Mouse (Mus musculus) cerebellum, adult 8-10 months (tissue): Measurements from ENCODE around the gene Ugt3a1.
"Not testable (repeated sequence)": the region's sequence is repeated elsewhere in the genome, so short reads cannot be mapped to it uniquely, and the experiment has no call there.

Source experiments
- DNase-seq: peaks from one replicate; pipeline ENCODE4 v3.0.0; 2022

Gene Ugt3a1

GRCm38 (mm10) chr15:9276838-9277295 is at the start of gene Ugt3a1:
Ugt3a1 (plus strand) TSS chr15:9276888.
- DNase-seq, result no peak

GRCm38 (mm10) chr15:9230917-9231316 is 45.8 kb upstream of the Ugt3a1 start:
- not testable (repeated sequence) for DNase-seq

DNA sequence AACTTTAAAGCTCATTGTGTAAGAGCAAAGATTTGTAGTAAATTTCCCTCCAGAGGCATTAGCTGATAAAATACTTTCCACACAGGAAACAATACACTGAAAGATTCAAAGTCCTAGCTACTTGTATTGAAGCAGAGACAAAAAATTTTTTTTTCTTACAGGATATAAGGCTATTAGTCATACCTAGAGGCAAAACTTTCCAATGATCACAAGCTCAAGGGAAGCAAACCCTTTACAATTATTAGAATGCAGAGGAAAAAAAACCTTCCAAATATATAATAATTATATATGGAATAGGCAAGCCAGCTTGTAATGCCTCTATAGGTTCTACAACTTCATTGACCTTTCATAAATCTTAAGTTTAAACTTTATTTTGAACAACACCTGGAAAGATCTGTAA is 30.3 kb upstream of the Ugt3a1 start:
- no peak for DNase-seq

GRCm38 (mm10) chr15:9252891-9253290 is 23.8 kb upstream of the Ugt3a1 start:
- no peak for DNase-seq

- DNase-seq, result no peak
These were observed 16.1 kb upstream of the Ugt3a1 start for GRCm38 (mm10) chr15:9260621-9261020.

GRCm38 (mm10) chr15:9271876-9272275 is 4.8 kb upstream of the Ugt3a1 start:
- DNase-seq, result no peak

- DNase-seq, result no peak
These were observed 2.3 kb downstream of the Ugt3a1 start for GRCm38 (mm10) chr15:9279026-9279425.

DNA sequence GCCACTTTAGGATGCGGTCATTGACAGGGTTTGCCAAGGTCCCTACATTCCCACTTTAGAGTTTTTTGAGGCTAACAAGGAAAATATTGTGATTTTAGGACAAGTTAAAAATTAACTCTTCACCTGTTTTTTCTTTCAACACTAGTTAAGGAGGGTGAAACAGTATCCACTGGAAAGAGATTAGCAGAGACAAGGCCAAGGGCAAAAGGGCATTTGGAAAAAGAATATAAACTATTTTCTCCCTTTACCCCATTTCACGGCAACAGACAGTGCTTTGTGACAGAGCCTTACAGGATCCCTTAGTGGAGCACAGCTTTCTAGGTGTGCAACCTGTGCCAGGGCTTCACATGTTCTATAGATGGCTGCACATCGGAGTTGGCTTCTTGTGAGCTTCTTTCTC is 2.9 kb downstream of the Ugt3a1 start:
- DNase-seq, result no peak

DNA sequence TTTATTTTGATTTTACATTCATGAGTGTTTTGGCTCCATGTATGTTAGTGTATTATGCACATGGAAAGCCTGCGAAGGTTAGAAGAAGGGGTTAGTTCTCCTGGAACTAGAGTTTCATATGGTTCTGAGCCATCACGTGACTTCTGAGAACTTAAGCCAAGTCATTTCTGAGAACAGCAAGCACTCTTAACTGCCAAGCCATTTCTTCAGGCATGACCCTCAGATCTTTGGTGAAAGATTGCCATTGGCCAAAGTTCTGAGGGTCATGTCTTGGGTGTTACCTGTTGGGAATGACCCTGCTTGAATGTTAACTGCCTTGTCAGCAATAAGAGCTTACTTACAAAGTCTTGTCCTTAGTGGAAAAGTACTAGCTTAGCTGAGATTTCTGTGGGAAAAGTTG is 6.5 kb downstream of the Ugt3a1 start:
- DNase-seq, result no peak

DNA sequence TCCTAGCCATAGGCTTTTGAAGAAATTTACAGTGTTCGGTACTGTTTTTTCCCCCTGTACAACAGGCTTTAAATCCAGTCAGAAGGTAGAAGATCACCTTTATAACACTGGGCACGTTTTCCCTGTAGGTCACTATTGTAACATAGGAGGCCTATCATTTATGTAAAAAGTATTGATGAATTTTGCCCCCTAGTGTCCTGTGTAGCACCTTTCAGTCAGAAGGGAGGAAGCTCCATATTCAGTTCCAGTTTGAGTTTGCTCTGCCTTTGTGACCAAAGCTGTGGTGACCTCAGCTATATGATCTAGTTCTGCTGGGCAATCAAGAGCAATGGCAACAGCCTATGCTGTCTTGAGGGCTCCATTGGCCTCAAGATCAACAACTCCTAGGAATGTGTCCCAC is 13.0 kb downstream of the Ugt3a1 start:
- no peak for DNase-seq

DNA sequence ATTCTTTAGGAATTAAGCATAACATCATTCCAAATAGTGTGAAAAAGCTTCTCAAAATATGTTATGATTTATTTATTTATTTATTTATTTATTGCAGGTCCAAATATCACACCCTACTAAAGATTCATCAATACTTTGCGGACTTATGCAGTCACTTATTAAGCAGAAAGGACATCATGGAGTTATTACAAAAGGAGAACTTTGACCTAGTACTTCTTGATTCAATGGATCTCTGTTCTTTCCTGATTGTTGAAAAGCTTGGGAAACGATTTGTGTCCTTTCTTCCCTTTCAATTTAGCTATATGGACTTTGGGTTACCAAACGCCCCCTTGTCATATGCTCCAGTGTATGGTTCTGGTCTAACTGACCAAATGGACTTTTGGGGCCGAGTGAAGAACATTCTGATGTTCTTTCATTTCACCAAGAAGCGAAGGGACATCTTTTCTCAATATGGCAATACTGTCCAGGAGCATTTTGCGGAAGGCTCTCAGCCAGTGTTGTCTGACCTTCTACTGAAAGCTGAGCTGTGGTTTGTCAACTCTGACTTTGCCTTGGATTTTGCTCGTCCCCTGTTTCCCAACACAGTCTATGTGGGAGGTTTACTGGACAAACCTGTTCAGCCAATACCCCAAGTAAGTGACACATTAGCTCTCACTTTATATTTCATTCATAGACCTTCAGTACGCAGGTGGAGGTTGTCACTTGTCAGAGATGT is 29.4 kb downstream of the Ugt3a1 start:
- DNase-seq, result no peak

- no peak for DNase-seq
These were observed 57.9 kb downstream of the Ugt3a1 start for GRCm38 (mm10) chr15:9334596-9334995.

DNA sequence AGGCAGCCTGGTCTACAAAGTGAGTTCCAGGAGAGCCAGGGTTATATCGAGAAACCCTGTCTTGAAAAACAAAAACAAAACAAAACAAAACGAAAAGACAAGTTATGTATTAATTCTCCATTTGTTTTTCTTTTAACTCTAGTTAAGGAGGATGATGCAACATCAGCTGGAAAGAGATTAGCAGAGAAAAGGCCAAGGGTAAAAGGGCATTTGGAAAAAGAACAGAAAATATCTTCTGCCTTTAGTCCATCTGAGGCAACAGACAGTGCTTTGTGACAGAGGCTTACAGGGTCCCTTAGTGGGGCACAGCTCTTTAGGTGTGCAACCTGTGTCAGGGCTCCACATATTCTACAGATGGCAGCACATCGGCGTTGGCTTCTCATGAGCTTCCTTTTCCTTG is 58.7 kb downstream of the Ugt3a1 start, which contains the start of gene Ugt3a2:
TSS of gene Ugt3a2 (plus strand) at position 210 of the 400 bp plus-strand sequence.
- DNase-seq, result no peak

GRCm38 (mm10) chr15:9336616-9337015 is 59.9 kb downstream of the Ugt3a1 start:
- DNase-seq, result no peak

DNA sequence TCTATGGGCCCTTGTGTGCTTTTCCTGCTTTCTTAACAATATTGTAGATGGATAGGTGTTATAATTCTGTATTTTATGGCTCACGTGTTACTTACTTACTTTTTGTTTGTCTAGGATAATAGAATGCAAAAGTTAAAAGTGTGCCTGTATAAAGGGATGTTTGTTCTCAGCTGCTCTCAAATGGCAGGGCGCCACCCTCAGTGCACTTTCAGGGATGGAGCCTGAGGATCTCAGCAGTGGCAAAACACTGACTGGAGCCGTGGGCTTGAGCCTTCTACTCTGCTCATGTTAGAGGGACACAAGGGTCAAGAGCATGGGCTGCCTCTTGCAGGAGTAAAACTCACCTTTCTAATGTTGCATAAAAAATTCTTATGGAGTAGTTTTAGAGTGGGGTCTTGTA is 60.3 kb downstream of the Ugt3a1 start:
- DNase-seq, result no peak

DNA sequence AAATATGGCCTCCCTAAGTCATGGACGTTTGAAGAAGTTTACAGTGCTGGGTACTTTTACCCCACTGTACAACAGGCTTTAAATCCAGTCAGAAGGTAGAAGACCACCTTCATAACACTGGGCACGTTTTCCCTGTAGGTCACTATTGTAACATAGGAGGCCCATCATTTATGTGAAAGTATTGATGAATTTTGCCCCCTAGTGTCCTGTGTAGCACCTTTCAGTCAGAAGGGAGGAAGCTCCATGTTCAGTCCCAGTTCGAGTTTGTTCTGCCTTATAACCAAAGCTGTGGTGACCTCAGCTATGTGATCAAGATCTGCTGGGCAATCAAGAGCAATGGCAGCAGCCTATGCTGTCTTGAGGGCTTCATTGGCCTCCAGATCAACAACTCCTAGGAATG is 72.1 kb downstream of the Ugt3a1 start:
- no peak for DNase-seq

- no peak for DNase-seq
These were observed 86.1 kb downstream of the Ugt3a1 start for GRCm38 (mm10) chr15:9362801-9363200.
